Mouse (Mus musculus) B cell, adult 2 months (primary cell): Measurements from ENCODE around the gene Slc35f1.

Experiments used
- DNase-seq, 2 experiments: peaks; one replicate each; pipeline ENCODE4 v3.0.0; 2022

Slc35f1 gene

DNA sequence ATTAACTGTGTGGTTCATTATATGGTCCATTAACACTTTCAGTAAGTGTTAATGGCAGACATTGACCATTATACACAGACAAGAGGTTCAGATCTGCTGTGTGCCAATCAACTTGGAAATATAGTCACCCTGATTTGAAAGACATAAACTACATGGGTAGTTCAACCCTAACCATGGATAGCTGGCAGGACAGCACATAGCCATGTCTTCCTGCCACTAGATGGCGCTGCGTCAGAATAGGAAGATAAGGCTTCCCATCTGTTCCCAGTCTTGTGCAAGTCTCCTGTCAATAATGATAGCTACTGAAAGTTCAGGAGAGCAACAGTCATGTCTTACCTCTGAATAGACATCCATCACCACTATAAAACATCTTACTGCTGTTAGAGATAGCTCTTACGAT, 424.7 kb downstream of the Slc35f1 start:
- DNase-seq = peak; percentile 16 to 17

DNA sequence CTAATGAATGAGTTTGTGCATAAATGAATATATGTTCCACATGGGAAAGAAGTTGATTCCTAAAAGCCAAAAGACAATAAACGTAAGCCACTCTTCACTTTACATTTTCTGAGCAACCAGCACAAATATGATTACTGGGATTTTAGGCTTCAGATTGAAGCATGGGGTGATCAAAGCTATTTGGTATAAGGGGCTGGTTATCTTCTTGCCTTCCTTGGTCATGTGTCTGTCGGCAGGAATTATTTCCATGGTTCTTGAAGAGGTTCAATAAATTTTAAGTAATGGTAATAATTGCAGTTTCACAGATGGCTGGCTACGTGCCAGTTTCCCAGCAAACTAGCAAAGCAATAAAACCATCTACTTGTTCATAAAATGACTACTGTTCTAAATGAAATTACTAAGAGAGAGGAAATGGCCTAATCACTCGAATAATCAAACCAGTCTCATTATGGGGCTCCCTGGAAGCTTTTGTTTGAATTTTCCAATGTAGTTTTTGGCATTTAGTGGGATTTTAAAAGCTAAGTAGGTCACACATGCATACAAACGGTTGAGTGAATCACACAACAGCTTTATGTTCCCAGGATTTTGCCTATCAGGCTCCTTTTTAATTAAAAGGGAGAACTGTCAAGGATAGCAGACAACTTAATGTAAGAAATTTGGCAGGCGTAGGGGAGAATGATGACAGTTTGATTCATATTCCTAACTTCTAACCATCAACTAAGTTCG, 425.5 kb downstream of the Slc35f1 start:
- DNase-seq = no peak

DNA sequence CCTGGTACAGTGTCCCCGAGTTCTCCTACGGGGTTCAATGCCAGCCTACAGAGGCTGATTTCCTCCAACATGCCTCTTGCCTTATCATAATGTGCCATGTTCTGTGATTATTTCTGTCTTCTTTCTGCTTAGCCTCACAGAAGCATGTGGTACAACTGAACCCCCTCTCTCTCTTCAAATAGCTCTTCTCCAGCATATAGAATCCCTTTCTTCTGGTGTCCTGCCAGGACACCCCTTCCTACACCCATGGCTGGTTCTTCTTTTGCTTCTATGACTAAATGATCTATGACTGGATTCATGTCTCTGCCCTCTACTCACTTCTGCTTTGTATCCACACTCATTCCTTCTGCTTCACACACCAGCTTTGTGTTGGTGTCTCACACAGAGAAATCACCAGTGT, 430.3 kb downstream of the Slc35f1 start:
- no peak for DNase-seq

DNA sequence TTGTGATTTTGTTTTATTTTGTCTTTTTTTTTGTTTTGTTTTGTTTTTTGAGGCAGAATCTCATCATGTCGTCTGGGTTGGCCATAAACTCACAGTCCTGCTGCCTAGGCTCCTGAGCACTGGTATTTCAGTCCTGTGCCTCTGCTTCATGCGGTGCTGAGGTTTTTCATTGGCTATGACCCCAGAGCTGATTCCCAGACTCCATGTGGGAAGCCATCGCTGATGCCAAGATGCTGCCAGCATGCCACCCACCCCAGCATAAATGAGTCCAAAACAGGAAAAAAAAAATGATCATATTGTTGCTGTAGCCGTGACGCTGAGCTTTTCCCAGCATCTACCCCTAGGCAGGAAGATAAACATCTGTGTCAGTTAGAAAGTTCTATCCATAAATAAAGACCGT, 434.0 kb downstream of the Slc35f1 start:
- DNase-seq = no peak

- DNase-seq = no peak
Observed at GRCm38 (mm10) chr10:53132707-53133106, 442.4 kb downstream of the Slc35f1 start.

GRCm38 (mm10) chr10:53150321-53150720, 460.0 kb downstream of the Slc35f1 start:
- no peak for DNase-seq

- no peak for DNase-seq
Observed at GRCm38 (mm10) chr10:53150916-53151315, 460.6 kb downstream of the Slc35f1 start.

GRCm38 (mm10) chr10:53156374-53156773, 466.0 kb downstream of the Slc35f1 start:
- no peak for DNase-seq

- no peak for DNase-seq
Observed at GRCm38 (mm10) chr10:53157740-53158139, 467.4 kb downstream of the Slc35f1 start.
